Mouse (Mus musculus) common myeloid progenitor, adult 5-6 weeks (primary cell): ENCODE data around the gene Kank2. TPM values are rescaled to one million over a fixed set of nuclear protein-coding genes. Genes with fewer than 3 reads are reported as not detected.

Experiments
- ATAC-seq: replicated peaks from 2 replicates; pipeline ENCODE4 v1.8.0; 2016; ENCODE audit warnings: low read depth, mild to moderate bottlenecking, moderate TSS enrichment, inconsistent platforms; ENCODE audit not compliant: poor library complexity, severe bottlenecking
- total RNA-seq: library from RNA; stranded (forward); fragments of 200-1000, 187-1606 nt; gene quantifications from 2 replicates; pipeline ENCODE4 v1.2.3, GENCODE M21; 2017

Gene Kank2
- total RNA-seq, 1 experiment from 2014 or later, result 1.3 TPM

DNA sequence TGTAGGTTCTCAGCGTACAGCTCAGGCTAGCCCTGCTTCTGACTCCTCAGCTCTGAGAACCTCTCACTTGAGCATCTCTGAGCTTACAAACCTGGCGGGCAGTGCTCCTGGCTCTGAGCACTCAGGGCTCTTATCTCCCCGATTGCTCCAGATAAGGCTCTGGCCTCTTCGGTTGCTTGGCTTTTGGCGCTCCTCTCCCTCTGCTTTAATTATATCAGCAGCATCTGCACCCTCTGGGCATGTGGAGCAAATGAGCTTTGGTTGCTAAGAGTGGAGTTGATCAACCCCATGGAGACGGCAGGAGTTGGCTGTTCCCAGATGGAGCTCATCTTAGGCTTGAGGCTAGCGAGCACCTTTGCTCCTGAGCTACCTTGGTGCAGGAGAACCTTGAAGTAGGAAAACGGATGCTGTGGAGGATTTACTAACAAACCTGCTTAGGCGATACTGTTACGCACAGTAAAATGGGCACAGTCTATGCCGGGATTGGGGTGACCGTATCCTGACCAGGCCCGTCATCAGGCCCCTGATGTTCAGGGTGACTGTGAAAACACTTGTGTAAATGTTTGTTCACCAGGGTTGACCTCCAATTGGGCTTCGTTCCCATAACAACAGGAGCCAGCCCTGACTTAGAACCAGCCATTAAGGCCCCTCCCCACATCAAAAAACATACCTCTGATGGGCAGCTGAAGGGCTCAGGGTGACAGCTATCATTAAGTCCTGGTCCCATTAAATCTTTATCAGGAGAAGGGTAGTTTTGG is 72.1 kb downstream of the Kank2 start:
- no peak for ATAC-seq

DNA sequence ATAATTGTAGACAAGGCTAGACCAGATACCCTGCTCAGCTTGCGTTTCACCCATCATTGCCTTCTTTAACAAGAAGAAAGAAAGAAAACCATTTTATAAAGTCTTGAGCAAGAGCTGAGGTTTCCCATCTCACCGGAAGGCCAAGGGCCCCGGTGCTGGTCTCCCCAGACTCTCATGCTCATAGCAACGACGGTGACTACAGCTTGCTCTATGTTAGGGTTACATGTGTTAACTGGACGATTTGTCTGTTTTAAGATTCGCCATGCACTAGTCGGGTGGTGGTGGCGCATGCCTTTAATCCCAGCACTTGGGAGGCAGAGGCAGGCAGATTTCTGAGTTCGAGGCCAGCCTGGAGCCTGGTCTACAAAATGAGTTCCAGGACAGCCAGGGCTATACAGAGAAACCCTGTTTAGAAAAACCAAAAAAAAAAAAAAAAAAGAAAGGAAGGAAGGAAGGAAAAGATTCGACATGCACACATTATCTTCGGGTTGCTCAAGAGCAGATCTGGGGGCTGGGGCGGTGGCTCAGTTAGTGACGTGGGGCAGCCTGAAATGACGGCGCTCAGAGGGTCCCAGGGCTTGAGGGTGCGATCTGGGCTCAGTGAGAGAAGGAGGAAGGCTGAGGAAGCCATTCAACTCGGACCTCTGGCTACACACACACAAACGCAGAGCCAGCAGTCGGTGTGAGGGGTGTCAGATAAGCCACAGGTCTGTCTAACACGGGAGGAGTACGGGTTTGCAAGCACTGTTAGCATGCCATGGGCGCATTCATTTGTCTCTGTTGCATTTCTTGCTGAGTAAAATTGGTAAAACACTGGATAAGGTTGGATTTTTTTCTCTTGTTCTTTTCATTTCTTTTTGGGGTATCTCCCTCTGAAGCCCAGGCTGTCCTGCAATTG is 73.1 kb downstream of the Kank2 start:
- ATAC-seq, result no peak

DNA sequence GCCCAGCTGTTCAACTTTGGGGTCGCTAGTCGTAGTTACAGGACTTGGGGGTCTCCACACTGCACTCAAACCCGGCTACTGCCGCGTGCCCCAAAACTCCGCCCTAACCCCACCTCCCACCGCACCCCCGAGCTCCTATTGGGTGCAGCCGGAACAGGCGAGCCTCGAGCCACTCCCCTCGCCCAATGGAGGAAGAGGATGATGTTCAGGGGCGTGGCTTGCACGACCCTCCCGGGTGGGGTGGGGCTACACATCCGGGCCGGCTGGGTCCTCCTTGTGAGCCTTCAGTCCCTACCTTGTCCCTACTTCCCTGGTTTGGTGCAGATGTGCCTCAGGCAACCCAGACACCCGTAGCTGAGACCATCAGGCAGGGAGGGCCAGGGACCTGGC is 74.4 kb downstream of the Kank2 start:
- ATAC-seq, result peak; percentile 87

DNA sequence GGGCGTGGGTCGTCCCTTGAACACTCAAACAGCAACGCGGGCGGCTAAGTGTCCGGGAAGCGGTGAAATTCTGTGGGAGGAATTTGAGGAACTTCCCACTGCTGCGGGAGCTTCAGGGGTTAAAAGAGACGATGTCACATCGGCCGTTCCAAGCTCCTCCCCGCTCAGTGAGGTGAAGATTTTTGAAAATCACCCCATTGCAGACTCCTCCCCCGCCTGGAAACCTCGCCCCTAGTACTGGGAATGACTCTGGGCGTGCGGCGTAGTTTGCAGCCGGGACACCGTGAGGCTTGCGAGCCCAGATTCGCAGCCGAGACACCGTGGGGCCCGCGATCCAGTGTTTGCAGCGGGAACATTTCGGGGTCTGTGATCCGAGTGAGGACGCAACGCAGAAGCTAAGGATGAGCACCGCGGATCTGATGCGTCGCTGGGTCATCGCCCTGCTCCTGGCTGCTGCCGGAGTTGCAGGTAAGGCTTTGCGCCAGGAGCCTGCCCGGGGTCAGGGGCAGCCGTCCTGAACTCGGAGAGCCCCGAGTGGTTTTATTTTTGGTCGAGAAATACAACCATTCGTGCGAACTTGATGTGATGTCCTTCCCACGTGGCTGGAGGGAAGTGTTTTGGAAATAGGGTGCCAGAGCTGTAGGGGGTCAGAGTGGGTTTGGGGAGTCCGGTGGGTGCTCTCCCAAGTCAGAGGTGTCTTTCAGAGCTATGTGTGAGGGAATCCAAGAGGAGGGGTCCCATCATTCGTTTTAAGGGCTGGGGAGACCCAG is 75.0 kb downstream of the Kank2 start, which contains the start of gene Ldlr:
Gene Ldlr (plus strand): TSS at position 107 of the 770 bp plus-strand sequence.
- ATAC-seq, result peak; percentile 74

DNA sequence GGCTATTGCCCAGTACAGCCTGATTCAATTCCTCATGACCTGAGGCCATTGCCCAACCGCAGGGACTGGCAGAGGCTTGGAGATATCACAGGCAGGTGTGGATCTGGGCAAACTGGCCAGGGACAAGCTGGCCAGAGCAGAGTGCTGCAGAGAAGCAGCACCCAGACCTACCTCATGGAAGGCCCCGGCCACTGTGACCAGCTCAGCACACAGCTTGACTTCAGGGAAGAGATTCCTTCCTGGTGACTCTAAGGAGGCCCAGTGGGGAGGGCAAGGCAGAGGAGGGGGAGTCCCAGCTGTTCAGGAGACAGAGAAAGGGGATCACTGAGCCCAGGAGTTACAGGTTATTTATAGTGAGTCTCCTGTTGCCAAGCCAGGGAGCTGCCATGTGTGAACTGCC is 77.5 kb downstream of the Kank2 start:
- ATAC-seq, result no peak

DNA sequence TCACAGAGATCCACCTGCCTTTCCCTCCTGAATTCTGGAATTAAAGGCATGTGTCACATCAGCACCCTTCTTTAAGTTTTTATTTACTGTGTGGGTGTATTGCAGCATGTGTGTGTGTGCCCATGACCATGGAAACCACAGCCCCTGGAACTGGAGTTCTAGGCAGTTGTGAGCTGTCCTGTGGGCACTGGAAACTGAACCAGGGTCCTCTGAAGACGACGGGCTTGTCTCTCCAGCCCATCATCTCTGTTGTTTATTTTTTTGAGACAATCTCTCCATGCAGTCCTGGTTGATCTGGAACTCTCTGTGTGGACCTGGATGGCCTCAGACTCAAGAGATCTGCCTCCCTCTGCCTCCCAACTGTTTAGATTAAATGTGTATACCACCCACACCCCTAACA is 81.5 kb downstream of the Kank2 start:
- ATAC-seq, result no peak

Other genes starting within 250 kb of the Kank2 start
- 42.6 and 47.7 TPM in 2 replicates for gene Timm29, start 206.0 kb downstream of the Kank2 start, total RNA-seq
- 4.0 and 6.2 TPM in 2 replicates for gene Yipf2, start 205.9 kb downstream of the Kank2 start, total RNA-seq
- gene Smarca4, start 182.6 kb downstream of the Kank2 start, total RNA-seq, result 69.7 and 94.1 TPM in 2 replicates
- gene Ldlr, start 75.3 kb downstream of the Kank2 start, total RNA-seq, result 18.4 and 19.0 TPM in 2 replicates
- 120 and 131 TPM in 2 replicates for gene Spc24, start 38.4 kb downstream of the Kank2 start, total RNA-seq
- not detected in 2 replicates for gene Angptl8, start 36.8 kb upstream of the Kank2 start, total RNA-seq
- 1.8 and 2.7 TPM in 2 replicates for gene Dock6, start 53.9 kb upstream of the Kank2 start, total RNA-seq
- 12.5 and 17.1 TPM in 2 replicates for gene Rab3d, start 119.4 kb upstream of the Kank2 start, total RNA-seq
- not detected in 2 replicates for gene Ccdc159, start 128.7 kb upstream of the Kank2 start, total RNA-seq
- gene Tmem205, start 128.8 kb upstream of the Kank2 start, total RNA-seq, result 12.1 and 14.1 TPM in 2 replicates
- gene Plppr2, start 138.3 kb upstream of the Kank2 start, total RNA-seq, result 0.09 TPM in 1 of 2 replicates, not detected in the other
- gene Swsap1, start 157.0 kb upstream of the Kank2 start, total RNA-seq, result 3.7 and 6.9 TPM in 2 replicates
- gene Epor, start 164.8 kb upstream of the Kank2 start, total RNA-seq, result 11.0 and 22.8 TPM in 2 replicates
- not detected in 2 replicates for gene Rgl3, start 190.7 kb upstream of the Kank2 start, total RNA-seq
- gene Ccdc151, start 203.9 kb upstream of the Kank2 start, total RNA-seq, result not detected in 2 replicates
- 117 and 121 TPM in 2 replicates for gene Prkcsh, start 204.1 kb upstream of the Kank2 start, total RNA-seq